Mouse (Mus musculus) right cerebral cortex, postnatal 4 days (tissue): ENCODE results near the gene Hmmr.
"Not testable (repeated sequence)": the region's sequence is repeated elsewhere in the genome, so short reads cannot be mapped to it uniquely, and the experiment has no call there.

ENCODE experiments used
- DNase-seq: peaks from one replicate; pipeline ENCODE4 v3.0.0-alpha.2; 2022

Gene Hmmr

DNA sequence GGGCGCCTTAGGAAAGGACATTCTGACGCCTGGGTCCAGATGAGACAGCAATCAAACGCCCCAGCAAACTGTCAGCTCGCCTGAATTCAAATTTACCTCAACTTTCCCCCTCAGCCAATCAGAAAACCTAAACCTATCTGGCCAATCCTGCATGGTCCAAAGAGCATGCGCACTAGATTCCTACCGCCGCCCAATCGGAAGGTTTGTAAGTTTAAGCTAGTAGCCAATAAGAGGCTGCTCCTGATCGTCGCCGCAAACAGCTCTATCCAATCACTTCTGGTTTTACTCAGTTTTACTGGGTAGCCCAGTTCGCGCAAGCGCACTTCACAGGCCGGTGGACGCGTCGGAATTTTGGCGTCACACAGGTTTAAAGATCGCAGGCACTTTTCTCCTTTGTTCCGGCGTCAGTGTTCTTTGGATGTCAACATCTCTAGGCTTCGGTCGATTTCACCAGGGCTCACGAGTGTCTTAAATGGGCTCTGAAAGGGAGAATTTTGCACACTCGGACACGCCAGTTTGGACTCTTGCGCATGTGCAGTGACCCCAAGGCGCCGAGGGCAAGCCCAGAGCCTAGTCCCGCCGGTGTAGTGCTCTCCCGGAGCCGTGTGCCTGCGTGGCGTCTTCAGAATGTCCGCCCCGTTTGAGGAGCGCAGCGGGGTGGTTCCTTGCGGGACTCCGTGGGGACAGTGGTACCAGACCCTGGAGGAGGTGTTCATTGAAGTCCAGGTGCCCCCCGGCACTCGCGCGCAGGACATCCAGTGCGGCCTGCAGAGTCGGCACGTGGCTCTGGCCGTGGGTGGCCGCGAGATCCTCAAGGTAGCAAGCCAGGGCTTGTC is at the start of gene Hmmr, which contains the start of gene Nudcd2:
Hmmr (minus strand) TSS at position 84 of the 836 bp plus-strand sequence.
Nudcd2 (plus strand) TSS at position 329 of the 836 bp plus-strand sequence.
- peak; percentile 87 for DNase-seq

DNA sequence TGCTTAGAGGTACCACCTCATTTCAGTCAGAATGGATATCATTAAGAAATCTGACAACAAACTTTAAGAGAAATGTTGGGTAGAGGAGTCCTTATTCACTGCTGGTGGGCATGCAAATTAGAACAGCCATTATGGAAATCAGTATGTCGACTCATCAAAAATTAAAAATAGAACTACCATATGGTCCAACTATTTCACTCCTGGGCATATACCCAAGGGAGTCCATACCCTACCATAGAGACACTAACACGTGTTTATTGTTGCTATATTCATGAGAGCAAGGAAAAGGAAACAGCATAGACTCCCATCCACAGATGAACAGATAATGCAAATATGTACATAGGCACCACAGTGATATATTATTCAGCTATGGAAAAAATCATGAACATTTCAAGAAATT is 48.6 kb upstream of the Hmmr start:
- no peak for DNase-seq

DNA sequence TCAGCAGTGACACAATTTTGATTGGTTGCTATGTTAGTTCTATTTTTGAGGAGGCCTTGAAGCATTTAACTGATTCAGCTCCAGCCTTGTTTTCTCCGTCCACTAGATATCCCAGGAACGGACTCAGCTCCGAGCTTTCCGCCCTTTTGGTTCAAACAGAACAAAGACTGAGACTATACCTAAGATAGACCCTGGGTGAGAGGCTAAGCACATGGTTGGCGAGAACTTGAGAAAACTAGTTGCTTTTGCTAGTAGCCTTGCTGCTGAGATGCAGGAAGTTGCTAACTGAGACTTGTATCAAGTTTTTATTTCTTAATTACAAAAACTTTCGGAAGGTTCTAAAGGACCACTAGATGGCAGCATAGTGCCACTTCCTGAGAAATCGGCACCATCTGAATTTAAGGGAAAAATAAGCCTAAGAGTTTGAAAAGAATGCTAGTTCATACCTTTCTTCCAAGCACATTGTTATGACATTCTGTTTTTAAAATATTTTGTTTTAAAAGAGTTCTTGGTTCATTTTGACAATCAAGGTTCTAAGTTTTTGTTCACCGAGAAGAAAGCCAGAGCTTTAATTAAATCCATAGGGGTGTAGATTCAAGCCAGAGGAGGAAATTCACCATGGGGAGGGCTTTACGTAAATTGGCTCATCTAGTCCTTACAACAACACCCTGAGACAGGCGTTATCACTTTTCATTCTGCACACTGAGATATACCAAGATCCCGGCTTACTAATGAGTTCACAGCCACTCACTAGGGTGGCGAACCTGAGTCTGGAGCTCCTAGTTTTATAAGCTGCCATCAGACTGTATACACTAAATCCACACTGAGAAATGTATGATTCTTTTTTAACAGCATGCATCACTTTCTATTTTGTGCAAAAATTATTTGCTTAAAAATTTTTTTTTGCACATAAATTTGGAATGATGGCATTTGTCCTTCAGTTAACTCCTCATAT is 42.4 kb upstream of the Hmmr start:
- no peak for DNase-seq

DNA sequence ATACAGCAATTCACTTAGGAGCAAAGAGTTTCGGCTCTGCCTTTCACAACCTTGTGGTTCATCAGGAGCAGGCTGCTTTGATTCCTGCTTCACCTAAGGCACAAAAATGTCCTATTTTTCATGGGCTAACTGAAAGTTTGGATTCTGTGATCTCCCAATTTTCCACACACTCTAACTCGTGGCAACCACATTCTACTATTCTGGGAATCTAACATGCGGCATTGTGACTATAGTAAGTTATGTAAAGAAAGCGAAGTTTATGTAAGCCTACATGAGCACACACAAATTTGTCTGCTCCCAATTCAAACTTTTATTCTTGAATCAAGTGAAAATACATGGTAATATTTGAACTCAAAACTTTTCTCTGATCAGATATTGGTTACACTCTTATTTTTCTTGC is 31.5 kb upstream of the Hmmr start:
- DNase-seq, result no peak

DNA sequence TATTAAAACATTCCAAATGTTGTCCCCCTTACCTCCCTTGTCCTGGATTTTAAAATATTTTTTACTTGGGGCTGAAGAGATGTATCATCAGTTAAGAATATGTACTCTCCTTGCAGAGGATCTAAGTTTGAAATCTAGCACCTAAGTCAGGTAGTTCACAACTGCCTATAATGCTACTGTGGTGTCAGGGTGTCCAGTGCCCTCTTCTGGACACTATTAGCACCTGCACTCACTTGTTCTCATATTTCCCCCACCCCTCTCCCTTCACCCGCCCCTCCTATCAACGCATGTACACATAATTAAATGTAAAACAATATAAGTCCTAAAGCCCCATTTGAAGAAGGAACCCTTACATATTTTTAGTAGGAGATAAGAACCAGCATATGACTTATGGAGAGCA is 30.2 kb upstream of the Hmmr start:
- no peak for DNase-seq

DNA sequence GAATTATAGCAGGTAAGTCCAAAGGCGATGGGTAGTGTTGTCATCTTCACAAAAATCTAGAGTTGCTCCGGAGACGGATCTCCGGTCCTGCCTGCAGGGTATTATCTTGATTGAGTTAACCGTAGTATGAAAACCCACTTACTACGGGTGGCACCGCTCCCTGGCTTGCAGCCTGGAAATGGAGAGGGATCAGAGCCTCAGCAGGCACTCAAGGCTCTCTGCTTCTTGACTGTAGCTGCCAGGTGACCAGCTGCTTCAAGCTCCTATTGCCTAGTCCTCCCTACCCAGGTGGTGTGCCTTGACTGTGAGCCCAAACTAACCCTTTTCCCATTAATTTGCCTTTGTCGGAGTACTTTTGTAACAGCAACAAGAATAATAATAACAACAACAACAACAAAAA is 26.7 kb upstream of the Hmmr start:
- no peak for DNase-seq

DNA sequence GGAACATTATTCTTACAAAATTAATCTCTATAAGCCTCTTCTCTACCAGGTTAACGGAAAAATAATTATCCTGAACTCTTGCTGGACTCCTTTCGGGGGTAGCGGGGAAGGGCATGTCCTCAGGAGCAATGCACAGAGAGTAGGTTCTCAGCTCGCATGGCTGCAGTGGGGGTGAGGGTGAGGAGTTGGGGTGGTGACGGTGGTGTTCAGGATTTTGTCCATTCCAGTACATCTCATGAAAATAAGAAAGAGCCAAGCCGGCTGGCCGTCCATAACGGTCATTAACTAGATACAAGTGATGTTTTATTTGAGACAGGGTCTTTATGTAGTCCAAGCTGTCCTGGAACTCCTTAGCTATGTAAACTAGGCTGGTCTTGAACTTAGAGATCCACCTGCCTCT is 22.7 kb upstream of the Hmmr start:
- DNase-seq, result no peak

DNA sequence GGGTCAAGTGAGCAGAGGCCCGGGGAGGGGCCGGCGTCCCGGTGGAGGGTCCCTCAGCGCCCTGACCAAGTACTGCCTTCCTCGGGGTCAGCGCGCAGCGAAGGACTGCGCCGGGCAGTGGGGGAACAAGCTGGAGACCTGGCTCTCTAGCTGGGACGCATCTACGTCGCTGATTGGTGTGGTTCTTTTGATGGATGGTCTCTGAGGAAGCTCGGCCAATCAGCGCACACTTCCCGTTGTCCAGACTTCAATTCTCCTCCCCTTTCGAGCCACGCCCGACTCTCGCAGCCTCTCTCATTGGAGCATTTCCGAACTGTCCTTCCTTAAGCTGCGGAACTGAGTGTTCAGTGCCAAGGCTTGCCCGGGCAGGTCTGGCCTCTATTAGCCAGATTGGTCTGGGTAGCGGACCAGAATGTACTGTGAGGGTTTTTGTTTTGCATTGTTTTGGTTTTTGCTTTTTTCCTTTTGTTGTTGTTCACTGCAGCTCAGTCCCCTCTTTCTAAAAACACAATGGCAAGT is 21.9 kb upstream of the Hmmr start, which contains the start of gene Ccng1:
Ccng1 (minus strand) TSS at position 203 of the 519 bp plus-strand sequence.
- DNase-seq, result peak; percentile 76

DNA sequence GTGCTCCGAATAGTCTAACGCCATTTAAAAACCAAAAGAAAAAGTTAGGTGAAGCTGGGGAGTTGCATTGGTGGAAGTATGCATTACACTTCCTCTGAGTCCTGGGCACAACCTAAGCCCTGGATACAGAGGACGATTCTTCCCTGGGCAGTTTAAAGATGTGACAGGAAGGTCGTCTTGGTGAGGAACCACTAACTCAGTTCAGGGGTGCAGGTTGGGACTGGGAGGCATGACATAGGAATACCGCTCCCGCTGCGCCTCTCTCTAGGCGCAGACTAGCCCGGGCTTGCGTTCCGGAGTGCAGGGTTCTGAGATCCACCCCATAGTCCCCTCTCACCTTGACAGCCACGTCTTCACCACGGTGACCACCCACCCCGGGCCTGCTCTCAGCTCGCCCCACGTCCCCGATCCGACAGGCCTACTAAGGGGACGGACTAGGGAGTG is 21.5 kb upstream of the Hmmr start:
- no peak for DNase-seq

DNA sequence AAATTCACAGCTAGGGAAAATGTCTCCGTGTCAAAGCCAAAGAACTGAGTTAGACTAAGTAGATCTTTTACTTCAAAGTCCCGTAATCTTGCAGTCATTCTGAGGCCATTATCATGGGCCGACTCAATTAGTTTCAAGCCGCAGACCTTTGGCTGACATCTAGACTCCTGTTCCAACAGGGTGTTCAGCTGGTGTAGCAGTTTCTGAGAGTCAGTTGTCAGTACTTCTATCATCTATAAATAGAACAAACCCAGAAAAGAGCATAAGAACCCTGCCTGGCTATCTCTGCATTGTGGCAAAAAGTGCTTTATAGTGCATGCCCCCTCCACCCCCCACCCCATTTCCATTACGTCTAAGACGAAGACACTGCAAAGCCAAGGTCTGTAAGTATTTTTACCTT is 20.6 kb upstream of the Hmmr start:
- no peak for DNase-seq

DNA sequence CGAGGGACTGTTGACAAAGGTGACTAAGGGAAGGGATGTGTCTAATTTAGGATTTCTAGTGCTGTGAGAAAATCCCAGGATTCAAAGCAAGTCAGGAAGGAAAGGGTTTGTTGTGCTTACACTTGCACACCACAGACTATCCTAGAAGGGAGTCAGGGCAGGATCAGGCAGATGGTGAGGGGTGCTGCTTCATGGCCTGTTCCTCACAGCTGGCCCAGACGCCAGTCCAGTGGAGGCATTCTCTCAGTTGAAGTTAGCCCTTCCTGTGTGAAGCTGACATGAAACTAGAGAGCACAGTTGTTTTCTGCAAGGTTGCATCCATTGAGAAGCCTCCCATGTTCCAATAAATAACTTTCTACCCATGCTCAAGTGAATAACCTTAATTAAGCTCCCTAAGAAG is 14.5 kb upstream of the Hmmr start:
- DNase-seq, result no peak

DNA sequence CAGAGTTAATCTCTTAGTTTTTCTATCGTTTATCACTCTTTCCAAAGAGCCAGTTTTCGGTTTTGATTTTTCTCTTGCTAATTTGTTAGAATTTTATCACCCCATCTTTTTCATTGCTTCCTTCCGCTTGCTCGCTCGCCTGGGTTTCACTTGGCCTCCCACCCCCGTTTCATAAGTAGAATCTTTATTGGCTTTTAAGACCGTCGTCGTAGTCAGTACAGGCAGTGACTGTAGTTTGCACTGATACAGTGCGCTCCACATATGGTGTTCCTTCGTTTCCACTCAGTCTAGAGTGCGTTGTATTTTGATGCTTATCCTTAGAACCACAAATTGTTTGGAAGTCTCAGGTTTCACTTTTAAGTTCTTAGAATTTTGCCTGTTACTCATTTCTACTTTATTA is 13.1 kb upstream of the Hmmr start:
- DNase-seq, result no peak

DNA sequence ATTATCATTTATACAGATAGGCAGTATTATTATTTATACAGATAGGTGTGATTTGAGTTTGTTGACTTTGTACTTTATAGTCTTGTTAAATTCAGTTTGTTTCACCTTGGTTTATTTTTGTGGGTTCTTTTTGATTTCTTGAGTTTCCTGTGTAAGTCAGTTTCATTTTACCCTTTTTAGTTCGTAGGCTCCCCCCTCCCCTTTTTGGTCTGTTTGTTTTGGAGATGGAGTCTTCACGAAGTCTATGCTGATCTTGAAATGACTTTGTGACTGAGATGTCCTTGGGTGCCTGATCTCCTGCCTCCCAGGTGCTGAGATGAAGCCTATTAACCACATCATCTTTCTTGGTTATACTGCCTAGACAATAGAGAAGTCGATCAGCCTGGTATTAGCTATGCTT is 11.1 kb upstream of the Hmmr start:
- no peak for DNase-seq

DNA sequence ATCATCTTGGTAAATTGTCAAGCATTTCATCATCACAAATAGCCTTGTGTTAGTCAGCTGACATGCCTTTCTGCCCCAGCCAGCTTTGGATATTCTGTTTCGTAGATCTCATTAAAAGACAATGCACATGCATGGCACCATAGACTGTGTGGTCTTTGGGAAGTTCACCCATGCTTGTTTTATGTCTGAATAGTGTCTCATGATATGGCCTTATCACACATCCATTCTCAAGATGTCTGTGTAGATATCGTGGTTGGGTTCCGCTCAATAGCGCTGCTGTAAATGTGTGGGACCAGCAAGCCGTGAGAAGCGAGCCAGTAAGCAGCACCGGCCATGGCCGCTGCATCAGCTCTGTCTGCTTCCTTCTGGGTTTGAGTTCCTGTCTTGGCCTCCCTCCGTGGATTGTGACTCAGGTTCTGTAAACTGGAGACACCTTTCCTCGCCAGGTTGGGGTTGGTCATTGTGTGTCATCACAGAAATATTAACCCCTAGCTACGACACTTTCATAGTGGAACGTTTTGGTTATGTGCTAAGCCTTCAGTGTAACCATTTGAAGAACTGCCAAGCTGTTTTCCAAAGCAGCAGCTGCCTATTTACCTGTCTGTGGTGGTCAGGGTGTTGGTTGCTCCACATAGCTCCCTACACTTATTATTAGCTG is 8.5 kb upstream of the Hmmr start:
- DNase-seq, result no peak

DNA sequence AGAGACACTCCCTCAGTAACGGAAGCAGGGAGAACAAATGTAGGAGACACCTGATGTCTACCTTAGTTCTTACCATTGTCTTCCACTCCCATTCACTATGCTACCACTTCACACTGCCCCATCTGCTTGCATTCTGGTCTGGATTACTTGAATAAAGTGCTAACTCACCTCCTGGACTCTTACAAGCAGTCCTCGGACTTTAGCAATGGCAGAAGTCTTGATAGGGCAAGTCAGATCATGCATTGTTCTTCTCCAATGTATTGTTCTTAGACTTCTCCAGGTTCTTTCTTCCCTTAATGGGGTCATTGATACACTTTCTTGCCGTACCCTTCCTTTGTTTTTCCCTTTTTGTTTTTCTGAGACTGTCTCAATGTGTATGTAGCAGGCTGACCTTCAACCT is 4.1 kb upstream of the Hmmr start:
- DNase-seq, result no peak

DNA sequence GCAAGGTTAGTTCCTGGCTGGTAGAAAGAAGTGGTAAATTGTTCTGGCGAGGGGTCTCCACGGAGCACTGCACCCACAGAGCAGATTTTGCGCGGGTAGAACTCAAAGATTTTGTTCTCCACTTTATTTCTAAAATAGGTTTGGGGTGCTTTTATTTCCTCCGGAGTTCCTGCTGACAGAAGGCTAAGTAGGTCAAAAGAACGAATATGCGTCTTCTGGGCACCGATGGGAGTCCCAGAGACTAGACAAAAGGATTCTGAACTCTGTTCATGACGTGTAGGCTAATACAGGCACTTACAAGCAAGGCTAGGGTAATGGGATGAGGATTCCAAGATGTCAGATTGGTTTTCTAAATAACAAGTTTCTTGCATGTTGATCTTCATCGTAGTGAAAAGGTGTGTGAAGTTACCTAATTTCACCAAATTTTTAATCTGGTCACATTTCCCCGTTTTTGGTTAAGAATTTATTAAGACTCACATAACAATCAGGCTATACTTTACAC is 1.1 kb upstream of the Hmmr start:
- DNase-seq, result no peak

DNA sequence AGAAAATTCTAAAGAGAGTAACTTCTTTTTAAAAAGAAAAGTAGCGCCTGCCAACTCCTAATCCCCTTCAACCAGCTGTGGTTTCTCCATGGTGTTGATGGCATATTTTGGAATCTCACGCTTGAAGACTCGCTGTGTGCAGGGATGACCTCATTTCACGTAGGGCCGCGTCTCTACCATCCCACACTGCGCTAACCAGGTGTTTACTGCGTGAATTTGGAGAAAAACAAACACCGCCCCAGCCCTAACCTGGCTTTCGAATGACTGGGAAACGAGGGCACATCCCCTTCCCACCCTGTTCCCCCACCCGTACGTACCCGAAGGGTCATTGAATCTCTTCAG is 254 bp downstream of the Hmmr start:
- DNase-seq, result no peak

DNA sequence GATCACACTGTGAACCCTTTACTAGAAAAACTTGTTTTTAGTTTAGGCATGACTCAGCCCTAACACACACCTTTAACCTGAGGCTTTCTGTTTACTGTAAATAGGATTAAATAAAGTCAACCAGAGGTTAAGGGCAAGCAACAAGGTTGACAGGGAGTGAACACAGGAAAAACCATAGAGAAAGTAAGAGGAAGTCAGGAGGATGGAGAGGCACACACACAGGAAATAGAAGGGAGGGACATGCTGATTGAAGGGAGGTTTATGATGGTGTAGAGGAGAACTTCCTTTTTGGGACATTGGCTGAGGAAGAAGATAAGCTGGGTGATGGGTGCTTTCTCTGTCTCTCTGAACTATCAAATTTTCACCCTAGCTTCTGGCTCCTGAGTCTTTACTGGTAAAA is 14.9 kb downstream of the Hmmr start:
- no peak for DNase-seq

DNA sequence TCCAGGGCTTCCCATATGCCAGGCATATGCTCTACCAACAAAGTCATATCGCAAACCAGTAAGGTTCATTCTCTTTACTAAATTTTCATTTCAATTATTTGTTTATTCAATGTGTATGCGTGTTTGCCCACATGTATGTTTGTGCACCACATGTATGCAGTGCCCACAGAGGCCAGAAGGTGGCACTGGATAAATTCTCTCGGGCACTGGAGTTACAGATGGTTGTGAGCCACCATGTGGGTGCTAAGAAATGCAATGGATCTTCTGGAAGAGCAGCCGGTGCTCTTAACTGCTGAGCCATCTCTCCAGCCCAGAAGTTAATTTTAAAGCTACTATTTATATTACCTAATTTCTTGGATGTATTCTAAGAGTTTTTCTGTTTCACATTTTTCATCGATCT is 17.7 kb downstream of the Hmmr start:
- peak; percentile 19 for DNase-seq

DNA sequence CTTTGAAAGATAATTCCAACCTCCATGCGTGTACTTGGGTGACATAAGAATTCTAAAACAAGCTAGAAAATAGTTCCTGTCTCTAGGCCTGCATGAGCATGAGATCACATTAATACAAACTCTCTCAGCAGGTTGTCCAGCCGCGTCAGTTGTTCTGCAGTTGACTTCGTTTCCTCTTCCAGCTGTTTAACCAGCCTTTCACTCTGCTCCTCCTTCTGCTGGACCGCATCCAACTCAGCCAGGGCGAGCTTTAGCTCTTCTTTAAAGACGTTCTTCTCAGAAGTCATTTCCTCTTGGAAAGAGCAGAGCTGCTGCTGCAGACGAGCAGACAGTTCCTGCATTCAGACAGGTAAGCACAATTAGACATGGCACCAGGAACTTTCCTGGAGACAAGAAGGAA is 19.4 kb downstream of the Hmmr start:
- DNase-seq, result peak; percentile 16

DNA sequence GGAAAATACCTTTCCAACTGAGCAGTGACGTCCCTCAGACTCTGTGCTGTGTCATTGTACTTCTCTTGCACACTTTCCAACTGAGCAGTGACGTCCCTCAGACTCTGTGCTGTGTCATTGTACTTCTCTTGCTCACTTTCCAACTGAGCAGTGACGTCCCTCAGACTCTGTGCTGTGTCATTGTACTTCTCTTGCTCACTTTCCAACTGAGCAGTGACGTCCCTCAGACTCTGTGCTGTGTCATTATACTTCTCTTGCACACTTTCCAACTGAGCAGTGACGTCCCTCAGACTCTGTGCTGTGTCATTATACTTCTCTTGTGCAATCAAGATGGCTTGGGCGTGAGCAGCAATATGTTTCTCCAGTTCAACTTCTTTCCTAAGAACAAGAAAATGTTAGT is 23.3 kb downstream of the Hmmr start:
- DNase-seq, result not testable (repeated sequence)

DNA sequence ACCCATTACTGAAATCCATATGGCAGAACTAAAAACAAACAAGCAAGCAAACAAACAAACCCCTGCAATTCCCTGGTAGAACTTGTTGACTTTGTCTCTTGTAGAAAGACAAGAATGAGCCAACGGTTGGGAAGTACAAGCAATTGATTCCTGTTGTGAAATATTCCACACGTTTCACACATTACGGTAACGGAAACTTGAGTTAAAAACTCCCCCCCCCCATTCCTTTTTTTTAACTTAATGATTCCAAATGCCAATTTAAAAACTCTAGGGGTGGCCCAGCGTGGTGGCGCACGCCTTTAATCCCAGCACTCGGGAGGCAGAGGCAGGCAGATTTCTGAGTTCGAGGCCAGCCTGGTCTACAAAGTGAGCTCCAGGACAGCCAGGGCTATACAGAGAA is 38.1 kb downstream of the Hmmr start, which contains the start of gene Mat2b:
Mat2b (minus strand) TSS at position 101 of the 400 bp plus-strand sequence.
- DNase-seq, result no peak
